Mouse (Mus musculus) neutrophil, adult 5-6 weeks (primary cell): ENCODE results near the gene Ppp1r21. TPM values are rescaled to one million over a fixed set of nuclear protein-coding genes. Genes with fewer than 3 reads are reported as not detected.
A peak's percentile ranks its signal among the peaks of the same experiment; 100 is the strongest.

Experiments
- ATAC-seq: fragments of 151-379, 151-347 bp; 2 replicates; pipeline ENCODE4 v1.8.0; 2017; ENCODE audit warnings: mild to moderate bottlenecking, moderate TSS enrichment; ENCODE audit not compliant: insufficient number of reproducible peaks, poor library complexity, low FRiP score, severe bottlenecking; ENCODE audit errors: extremely low read depth
- total RNA-seq: library from RNA; stranded (forward); fragments of 200-1000 nt; gene quantifications from 2 replicates; pipeline ENCODE4 v1.2.3, GENCODE M21; 2017

The Ppp1r21 gene
- total RNA-seq = 60.7 and 62.0 TPM in 2 replicates

GRCm38 (mm10) chr17:88529519-88530235 is at the start of gene Ppp1r21:
Gene Ppp1r21 (plus strand): TSS chr17:88530118.
- ATAC-seq = peak; percentile 86

DNA sequence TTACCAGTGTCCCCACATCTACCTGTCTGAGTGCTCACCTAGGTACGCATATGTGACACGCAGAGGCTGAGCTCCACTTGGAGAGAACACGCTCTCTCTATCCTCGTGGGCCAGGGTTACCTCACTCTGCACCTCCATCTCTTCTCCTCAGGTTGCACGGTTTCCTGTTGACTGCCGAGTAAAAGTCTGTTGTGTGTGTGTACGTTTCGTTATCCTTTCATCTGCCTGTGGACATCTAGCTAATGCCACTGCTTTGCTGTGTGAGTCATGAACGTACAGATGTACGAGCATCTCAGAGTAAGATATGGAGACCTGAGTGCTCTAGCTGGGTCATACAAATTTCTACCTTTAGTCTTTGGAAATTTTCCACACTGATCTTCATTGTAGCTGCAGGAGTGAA is 49.5 kb upstream of the Ppp1r21 start:
- ATAC-seq = no peak

DNA sequence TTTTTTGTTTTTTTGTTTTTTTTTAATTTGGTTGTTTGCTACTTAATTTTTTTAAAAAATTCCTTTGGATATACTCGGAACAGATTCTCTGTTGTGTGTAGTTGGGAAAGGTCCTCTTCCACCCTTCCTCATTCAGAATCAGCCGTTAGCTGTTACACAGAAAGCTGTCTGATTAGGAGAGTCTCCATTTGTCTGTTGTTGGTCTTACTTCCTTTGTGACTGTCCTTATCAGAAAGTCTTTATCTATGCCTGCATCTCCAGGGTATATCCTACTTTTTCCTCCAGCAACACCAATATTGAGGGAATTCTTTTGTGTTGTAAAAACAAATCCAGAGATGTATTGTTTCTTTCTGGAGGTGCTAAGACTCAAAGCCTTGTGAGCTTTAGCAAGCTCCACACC is 48.9 kb upstream of the Ppp1r21 start:
- ATAC-seq = no peak

- ATAC-seq = no peak
Observed at GRCm38 (mm10) chr17:88481587-88481986, 48.3 kb upstream of the Ppp1r21 start.

- ATAC-seq = no peak
Observed at GRCm38 (mm10) chr17:88484539-88484938, 45.4 kb upstream of the Ppp1r21 start.

GRCm38 (mm10) chr17:88484951-88485350 is 45.0 kb upstream of the Ppp1r21 start:
- no peak for ATAC-seq

DNA sequence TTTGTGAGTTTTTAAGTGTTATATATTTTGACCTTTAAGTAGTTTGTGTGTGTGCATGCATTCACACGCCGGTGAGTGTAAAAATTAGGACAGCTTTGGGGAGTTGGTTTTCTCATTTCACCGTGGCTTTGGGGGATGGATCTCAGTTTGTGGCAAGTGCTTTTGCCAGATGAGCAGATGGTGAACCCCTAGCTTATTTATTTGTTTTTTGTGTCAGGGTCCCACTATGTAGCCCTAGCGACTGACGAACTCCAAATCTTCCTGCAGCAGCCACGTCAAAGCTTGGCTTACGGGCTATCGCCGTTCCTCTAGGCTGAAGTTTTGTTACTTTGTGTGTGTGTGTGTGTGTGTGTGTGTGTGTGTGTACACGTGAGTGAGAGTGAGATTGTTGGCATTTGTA is 39.4 kb upstream of the Ppp1r21 start:
- ATAC-seq = no peak

DNA sequence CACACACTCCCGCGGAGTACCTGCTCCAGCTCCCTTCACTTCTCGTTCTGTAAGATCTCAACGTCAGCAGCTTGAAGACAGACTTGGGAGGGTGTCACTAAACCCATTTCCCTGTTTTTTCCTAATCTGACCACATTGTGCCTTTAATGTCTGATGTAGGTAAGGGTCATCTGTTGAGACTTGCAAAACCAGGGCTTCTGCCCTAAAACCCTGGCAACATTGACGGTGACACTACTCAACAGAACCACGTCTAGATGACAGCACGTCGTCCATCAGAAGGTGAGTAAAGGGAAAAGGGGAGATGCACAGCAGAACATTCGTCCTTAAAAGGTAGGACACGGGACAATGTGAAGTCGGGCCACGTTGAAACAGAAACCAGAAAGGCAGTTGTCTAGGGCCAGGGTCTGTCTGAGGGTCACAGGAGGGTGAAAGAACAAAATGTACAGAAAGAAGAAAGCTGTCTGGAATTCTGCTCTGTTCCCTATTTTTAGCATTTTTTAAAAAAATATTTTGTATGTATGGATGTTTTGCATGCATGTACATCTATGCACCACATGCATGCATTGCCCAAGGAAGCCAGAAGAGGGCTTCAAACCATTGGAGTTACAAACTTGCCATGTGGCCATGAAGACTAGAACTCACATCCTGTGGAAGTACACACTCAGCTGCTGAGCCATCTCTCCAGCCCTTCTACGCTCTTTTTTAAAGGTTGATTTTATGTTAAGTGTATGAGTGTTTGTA is 38.4 kb upstream of the Ppp1r21 start:
- ATAC-seq = no peak

DNA sequence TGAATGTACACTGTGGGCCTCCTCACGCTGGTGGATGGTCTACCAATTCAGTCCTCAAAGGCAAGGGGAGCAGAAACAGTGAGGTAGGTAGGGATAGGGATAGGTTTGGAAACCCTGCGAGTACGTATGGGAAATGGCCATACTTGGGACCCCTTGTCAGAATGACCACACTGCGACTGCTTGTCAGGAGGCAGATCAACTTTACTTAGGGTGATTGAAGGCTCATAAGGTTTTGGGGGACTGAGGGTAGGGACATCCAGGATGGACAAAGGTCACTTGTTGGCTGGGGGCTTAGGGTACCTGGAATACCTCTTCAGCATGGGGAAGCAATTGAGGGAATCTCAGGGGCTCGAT is 37.8 kb upstream of the Ppp1r21 start:
- no peak for ATAC-seq

DNA sequence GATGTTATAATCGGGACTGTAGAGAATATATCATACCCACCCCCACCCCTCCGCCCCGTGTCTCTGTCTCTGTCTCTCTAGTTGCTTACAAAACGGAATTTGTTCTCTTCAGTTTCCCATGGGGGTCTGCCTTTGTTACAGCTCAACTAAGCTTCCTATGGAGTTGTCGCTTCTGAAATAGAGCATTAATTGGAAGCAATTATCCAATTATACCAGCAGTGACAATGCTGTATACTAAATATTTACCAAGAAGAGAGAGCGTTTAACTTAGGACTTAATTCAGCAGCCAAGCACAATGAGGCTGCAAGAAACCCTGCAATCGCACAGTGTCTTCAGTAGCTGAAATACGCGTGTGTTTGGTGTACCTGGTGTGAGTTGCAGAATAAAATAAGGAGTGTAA is 36.4 kb upstream of the Ppp1r21 start:
- no peak for ATAC-seq

- no peak for ATAC-seq
Observed at GRCm38 (mm10) chr17:88494121-88494771, 35.7 kb upstream of the Ppp1r21 start.

- ATAC-seq = no peak; the same call in 1 of the 2 replicates
Observed at GRCm38 (mm10) chr17:88494772-88495132, 35.2 kb upstream of the Ppp1r21 start.

GRCm38 (mm10) chr17:88498090-88498682 is 31.7 kb upstream of the Ppp1r21 start:
- 0 out of 2 replicates have a peak, but pooled peaks have one; percentile 16 for ATAC-seq

- ATAC-seq = no peak
Observed at GRCm38 (mm10) chr17:88504056-88504455, 25.9 kb upstream of the Ppp1r21 start.

DNA sequence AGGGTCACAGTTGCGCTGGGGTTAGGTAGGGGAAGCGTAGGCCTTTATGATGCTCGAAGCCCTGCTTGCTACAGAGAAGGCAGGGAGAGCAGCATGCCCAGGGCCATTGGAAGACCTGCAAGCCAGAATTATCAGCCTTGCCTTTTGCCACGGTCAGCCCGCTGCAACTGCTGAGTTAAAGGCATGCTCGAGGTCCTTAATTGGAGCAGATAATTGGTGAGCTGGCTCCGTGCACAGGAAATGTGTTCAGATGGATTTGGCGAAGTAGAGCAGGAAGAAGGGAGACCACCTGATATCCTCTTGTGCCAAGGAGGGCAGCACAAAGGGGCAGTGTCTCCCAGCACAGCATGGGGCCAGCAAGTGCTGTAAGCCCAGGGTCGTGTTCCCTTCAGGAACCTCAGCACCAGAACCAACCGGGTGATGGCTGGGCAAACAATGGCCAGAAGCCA is 24.6 kb upstream of the Ppp1r21 start:
- no peak for ATAC-seq

DNA sequence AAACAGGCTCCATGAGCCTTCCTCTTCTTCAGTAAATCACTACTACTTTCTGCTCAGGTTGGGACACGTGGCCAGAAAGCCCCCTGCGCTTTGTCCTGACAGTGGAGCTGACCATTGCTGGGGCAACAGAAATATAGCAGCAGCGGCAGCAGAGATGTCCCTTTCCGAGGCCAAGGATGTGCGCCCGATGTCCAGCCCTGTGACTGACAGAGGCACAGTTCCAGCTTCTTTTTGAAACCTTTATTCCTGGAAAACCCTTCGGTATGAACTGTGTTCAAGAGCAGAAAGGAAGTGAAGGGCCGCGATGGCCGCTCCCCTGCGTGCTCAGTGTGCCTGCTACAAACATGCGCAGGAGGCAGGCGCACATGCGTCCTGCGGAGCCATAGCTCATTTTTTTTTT is 24.0 kb upstream of the Ppp1r21 start:
- no peak for ATAC-seq

DNA sequence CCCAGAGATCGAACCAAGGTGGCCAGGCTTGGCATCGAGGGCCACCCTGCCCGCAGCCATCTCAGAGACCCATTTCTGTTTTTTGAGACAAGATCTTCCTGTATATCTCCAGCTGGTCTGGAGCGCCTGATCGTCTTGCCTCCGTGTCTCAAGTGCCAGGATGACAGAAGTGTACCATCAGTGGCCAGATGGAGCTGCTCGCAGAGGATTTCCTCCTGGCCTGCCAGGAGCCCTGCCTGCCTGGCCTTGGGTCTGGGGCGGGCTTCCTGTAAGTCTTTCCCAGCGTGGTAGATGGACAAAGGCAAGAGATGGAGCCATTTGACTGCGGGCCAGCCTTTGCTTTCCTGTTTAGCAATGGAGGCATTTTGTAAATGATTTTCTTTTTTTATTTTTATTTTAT is 22.5 kb upstream of the Ppp1r21 start:
- no peak for ATAC-seq

- ATAC-seq = peak; percentile 95
Observed at GRCm38 (mm10) chr17:88508846-88509508, 20.9 kb upstream of the Ppp1r21 start.

- no peak for ATAC-seq
Observed at GRCm38 (mm10) chr17:88509999-88510398, 19.9 kb upstream of the Ppp1r21 start.
